Mouse (Mus musculus) gonadal fat pad, adult 2 months (tissue): ENCODE measurements around the gene Spred3. TPM values are rescaled to one million over a fixed set of nuclear protein-coding genes. Genes with fewer than 3 reads are reported as not detected.
"Not testable (repeated sequence)": the region's sequence is repeated elsewhere in the genome, so short reads cannot be mapped to it uniquely, and the experiment has no call there.

ENCODE experiments used
- DNase-seq: peaks from one replicate; pipeline ENCODE4 v3.0.0-alpha.2; 2012; ENCODE audit warnings: low read depth
- polyA plus RNA-seq: library from polyadenylated mRNA; depleted of rRNA; stranded (reverse); fragments of >200 nt; gene quantifications from 2 replicates; pipeline ENCODE4 v1.2.3, GENCODE M21; 2012

The Spred3 gene
- polyA plus RNA-seq, 1 experiment: 4.1 TPM

DNA sequence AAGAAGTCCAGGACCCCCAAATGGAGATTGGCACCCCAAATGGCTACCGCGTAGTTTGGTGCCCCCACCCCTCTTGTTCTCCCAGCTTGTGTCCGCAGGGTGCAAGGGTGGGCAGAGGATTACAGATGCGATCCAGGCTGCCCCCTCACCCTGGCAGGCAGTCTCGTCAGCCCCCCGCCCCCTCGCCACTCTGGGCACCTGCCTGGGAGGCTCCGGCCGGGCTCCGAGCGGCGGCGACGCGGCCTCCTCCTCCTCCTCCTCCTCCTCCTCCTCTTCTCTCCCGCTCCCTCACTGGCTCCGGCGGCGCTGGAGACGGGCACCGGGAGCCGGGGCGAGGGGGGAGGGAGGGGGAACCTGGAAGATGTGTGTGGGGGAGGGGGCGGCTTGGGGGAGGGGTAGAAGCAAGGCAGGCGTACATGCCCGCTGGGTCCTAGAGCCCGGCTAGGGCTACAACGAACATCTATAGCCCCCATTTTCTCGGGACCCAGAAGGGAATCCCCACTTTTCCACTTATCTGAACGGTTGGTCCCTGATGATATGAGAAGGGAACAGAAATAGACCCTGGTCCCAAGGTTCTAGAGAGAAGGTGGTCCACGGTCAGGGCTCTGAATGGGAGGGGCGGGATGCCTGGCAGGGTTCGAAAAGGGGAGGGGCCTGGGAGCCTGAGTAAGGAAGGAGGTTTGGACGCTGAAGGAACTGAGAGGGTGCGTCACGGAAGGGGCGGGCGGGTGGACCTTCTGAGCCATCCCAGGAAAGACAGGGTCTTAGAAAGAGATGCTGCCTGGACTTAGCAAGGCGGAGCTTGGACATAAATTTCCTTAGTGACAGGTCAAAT, 763 bp downstream of the Spred3 start:
- no peak for DNase-seq

DNA sequence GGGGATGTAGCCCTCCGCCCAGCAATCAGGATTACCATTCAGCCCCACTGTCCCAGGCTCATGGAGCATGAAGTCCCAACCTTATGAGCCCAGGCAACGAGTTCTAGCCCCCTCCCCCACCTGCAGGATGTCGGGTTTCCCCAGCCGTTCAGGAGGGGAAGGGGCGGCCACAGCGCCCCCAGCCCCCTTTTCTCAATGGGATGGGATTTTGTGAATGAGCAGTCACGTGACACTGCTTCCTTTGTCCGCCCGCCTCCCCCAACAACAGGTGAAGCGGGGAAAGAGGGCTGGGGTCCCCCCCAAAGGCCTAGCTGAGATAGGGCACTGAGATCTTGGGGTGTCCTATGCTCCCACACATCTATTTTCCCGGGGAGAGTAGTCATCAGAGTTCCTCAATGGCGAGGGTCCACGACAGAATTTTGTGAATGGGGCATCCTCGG, 1.4 kb downstream of the Spred3 start:
- no peak for DNase-seq

DNA sequence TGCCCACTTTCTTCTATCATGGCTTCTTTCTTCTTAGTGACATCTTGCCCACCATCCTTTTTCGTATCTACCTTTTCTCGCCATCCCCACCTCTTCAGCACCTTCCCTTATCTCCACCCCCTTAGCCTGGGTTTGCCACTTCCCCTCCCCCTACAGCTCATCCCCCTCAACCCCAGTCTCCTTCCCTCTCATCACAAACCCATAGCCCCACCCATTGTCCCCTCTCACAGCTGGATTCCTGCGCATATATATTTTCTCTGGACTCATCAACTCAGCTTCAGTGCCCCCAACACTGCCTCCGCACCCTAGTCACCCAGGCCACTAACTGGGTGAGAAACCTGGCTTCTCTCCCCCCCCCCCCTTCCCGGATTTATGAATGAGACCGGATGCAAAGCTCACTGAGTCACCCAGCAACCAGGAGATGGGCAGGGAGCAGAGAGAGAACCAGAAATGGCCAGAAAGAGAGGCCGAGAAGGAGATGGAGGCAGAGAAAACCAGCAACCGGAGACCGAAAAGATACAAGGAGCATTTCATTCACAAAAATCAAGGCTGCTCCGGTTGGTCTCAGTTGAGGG, 2.0 kb downstream of the Spred3 start:
- DNase-seq: no peak

DNA sequence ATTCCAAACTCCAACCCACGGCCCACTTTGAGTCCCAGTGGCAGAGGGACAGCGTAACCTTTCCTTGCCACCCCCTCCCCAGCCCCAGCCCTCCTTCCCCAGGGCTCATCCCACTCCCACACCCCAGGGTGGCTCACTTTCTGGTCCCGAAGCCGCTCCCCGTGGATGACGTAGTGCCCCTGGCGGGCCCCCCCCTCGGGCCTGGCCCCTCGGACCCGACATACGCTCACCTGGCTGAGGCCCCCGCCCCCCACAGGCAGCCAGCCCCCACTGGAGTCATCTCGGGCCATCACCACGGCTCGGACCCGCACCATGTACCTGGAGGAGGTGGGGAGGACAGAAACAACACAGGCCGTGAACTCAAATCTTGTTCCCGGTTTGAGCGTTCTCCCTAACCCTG, 2.6 kb downstream of the Spred3 start:
- DNase-seq: no peak

DNA sequence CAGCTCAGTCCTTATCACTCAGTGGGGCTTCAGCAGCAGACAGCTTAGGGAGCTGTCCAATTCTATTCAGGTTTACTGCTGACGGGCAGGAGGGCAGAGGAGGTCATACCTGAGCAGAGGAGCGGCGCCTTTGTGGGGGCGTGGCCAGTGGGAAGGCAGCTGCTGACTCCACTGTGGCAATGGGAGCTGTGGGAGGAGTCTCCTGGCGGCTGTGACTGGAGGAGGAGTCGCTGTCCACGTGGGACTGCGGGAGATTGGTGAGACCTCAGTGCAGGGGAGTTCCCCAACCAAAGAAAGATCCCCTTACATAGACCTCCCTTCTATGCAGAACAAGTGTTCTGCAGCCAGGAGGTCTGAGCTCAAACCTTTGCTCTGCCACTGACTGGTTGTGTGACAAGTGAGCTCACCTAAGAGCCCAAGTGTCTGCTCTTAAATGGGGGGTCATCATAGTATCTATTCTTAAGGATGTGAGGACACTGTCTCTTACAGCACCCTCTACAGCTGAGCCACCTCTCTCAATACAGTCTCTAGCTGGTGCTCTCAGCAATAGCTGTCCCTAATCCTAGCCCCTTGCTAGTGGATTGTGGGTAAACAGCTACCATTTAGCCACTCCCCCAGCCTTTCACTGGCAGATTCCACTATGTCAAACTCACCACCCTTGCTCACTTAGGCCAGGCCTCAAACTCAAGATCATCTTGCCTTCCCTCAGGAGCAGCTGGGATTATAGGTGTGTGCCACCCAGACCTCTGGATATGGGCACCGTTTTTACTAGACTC, 7.3 kb downstream of the Spred3 start:
- DNase-seq: no peak

DNA sequence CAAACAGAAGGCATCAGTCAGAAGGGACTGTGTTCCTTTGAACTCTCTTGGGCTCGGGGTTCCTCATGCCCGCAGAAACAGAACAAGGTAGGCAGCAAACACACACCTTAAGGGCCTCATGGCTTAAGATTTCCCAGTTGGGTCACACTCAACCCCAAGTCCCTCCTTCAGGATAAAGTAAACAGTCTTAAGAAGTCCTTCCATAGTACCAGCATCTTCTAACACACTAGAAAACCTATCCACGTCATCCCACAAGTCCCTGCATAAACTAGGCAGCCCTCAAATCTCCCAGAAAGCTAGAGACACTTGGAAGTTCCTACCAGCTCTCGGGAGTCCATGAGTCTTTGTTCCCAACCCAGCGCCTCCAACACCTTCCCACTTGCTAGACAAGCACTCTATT, 7.9 kb downstream of the Spred3 start:
- no peak for DNase-seq

DNA sequence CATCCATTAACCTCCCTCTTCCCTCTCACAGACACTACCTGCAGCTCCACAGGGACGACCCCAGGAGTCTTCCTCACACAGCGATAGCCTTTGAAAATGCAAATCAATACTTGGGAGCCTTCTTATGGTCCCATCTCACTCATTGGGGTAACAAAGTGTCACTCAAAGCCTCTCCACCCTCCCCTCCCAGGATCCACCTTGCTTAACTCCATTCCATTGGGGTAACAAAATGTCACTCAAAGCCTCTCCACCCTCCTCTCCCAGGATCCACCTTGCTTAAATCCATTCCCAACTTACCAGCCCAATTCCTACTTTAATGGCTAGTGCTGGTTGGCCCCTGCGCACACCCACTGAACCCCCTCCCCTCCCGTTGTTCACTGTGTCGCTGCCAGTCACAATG, 11.9 kb downstream of the Spred3 start:
- no peak for DNase-seq

DNA sequence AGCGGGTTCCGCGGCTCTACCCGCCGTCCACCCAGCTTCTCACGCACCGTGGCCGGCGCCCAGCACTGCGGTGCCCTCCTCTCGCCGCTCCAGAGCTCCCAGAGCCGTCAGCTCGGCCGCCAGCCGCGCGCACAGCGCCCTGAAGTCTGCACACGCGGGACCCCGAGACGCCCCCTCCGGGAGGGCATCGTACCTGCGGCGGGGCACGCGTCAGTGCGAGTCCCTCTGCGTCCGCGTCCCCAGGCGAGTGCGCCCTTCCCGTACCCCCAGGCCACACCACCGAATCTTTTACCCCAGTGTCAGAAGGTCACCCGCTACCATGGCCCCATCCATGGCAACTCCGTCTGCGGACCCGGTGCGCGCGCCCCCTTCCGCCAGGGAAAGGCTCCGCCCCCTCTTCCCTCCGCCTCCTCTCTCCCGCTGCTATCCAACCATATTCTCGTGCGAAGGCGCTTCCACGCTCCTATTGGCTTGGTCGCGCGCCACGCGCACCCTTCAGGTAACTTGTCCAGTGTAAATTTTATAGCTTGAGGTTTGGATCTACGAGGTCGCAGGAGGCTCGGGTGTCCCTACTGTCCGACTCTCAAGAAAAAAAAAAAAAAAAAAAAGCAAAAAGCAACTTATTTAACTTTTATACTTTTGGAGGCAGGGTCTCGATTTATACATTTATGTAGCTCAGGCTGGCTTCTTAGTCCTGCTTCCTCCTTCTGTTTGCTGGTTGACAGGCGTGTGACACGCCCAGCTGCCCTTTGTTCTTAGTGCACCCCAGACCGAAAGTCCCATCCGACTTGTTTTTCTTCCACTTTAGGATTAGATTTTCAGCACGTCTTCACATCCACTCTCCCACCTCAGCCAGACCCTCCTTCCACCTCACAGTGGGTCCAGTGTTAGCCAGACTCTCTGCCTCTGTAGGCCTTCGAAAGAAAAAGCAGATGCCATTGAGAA, 14.1 kb downstream of the Spred3 start, which contains the start of gene Fam98c:
Gene Fam98c, minus strand, starts transcription at position 397 of the 945 bp plus-strand sequence.
- no peak for DNase-seq

DNA sequence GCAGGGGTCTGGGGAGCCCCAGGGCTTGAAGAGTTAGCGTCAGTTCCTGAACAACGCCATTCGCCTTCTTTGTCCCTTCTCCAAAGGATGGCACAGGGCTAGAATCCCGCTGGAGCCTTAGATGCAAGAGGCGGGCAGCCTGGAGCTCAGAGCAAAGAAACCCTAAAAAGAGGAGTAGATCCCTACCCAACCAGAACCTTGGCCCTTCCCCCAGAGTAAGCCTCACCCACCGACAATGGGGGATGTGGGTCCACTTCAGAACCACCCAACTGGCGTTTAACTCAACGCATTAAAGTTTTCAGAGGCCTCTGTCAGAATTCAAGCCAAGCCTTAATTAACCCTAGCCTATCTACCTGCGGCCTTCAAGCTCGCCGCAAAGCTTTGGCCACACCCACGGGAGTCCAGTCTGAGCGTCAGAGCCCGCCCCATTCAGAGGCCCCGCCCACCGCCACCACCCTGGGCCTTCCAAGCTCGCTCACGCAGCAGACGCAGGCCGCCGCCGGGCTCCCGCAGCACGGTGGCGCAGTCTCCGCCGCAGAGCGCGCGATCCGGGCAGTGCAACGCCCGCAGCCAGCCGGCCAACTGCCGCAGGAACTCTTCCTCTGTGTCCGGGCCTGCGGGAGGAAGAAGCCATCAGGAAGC, 14.9 kb downstream of the Spred3 start:
- DNase-seq: no peak

DNA sequence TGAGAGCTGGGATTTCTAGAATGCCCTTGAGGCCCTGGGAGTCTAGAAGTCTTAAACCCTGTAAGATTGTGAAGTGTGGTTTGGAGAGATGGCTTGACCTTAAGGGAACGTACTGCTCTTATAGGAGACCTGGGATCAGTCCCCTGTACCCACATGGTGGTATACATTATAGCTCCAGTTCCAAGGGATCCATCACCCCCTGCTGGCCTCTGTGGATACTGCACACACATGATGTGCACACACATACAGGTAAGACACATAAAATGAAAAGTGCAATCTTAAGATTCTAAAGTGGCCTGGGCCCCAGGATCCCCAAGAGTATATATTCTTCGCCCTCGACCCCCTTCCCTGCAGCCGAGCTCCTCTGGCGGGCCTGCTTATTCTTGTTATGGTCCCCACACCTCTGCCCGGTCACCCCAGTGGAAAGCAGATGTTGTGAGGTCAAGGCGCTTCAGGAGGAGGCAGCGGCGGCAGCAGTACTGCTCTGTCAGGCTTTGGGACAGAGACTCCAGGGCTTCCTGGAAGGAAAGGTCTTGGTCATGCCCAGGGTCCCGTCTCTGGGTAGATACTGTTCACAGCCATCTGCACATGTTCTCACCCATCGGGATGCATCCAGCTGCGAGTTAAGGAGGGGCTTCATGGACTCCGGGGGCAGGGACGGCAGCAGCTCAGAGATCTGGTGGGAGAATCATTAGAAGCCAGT, 16.0 kb downstream of the Spred3 start:
- DNase-seq: no peak

DNA sequence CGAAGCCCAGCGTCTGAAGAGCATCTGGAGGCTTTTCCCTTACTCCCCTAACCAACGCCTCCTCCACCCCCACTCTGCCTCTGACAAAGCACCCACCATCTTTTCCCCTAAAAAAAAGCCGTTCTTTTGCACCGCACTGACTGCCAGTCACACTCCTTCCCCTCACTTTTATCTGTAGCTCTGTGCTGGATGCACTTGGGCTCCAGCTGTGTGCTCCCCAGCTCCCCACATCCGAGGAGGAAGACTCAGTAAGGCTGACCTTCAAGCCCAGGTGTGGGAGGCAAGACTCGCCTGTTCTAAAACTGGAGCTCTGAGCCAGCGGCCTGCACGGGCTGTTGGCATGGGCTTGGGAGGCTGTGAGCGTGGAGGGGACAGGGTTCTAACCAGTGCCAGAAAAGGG, 18.7 kb downstream of the Spred3 start:
- no peak for DNase-seq

DNA sequence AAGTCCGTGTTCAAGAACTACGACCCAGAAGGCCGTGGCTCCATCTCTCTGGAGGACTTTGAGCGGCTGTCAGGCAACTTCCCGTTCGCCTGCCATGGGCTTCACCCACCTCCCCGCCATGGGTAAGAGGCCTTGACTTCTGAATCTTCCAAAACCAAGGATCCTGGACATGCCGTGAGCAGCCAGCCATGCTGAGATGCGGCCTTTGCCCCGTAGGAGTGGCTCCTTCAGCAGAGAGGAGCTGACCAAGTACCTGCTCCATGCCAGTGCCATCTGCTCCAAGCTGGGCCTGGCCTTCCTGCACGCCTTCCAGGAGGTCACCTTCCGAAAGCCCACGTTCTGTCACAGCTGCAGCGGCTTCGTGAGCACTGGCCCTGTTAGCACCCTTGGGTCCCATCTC, 21.4 kb downstream of the Spred3 start:
- no peak for DNase-seq

DNA sequence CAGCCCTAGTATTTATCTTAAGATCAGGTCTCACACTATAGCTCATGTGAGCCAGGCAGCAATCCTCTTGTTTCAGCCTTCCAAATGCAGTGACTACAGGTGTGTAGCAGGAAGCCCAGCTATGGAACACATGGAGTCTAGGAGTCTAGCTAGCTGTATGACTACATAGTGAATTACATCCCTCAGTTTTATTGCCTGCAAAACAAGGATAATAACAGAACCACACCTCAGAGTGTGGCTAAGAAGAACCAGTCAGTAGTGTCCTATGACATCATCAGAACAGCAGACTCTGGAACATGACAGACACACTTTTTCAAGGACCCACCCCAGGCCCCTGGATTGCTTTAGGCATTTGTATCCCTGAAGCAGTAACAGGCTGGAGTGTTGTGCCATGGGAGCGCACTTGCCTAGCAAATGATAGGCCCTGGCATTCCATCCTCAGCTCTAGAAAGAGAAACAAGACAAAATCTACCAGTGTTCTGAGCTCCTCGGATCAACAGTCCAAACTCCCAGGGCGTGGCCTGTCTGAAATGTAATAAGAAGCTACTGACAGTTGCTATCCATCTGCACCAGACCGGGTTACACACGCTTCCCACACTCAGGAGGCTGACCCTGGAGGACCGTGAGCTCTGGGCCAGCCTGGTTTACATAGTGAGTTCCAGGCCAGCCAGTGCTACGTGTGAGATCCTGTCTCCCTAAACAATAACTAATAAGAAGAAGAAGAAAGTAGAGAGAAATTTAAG, 23.4 kb downstream of the Spred3 start:
- no peak for DNase-seq

DNA sequence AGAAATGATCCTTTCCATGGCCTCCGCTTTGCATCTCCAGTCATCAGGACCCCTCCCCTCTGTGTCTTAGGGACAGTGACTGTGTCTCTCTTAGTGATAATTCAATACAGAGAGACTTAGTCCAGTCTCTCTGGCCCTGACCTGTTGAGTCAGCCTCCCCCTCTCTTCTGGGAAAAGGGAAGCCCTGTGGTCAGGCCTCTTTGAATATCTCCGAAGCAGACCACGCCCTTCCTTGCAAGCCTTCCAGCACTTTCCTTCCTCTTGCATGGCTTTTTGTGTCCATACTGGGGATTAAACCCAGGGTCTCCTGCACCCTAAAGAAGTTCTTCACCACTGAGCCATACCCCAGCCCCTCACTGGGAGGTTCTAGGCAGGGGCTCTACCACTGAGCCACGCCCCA, 26.2 kb downstream of the Spred3 start:
- DNase-seq: no peak

DNA sequence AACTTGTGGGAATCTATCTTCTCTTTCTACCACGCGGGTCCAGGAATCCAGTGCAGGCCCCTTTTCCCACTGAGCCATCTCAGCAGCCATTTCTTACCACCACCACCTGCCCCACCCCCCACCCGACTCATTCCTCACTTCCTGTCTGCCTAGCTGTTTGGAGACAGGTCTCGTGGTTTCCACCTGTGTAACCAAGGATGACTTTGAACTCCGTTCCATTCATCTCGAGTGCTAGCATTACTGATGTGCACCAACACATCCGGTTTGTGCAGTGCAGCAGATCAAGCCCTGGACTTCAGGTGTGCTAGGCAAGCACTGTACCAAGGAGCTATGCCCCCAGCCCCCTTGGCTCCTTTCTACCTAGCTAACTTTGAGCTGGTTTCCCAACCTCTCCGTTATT, 28.8 kb downstream of the Spred3 start:
- DNase-seq: no peak

DNA sequence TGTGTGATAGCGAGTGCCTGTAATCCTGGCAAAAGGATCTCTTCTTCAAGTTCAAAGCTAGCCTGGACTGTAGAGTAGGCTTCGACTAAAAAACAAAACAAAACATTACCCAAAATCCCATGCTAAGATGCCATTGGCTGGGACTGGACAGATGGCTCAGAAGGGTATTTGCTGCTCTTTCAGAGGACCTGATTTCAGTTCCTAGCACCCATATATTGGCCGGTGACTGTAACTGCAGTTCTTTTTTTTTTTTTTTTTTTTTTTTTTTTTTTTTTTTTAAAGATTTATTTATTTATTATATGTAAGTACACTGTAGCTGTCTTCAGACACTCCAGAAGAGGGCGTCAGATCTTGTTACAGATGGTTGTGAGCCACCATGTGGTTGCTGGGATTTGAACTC, 31.0 kb downstream of the Spred3 start:
- DNase-seq: not testable (repeated sequence)

DNA sequence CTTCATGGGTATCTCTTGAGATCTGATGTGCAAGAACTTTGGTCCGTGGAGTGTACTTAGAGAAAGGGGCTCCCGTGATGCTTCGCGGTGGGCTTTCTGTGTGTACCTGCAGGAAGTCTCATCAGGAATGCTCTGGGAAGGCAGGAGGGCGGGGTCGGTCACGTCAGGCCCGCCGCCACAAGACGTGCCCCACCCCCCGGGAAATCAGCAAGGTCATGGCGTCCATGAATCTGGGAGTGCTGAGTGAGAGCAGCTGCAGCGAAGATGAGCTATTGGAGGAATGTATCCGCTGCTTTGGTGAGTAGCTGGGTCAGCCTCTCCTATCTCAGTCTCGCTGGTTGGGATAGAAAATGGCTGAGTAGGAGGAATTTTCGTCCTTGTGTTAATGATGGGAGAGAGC, 32.8 kb downstream of the Spred3 start:
- no peak for DNase-seq

DNA sequence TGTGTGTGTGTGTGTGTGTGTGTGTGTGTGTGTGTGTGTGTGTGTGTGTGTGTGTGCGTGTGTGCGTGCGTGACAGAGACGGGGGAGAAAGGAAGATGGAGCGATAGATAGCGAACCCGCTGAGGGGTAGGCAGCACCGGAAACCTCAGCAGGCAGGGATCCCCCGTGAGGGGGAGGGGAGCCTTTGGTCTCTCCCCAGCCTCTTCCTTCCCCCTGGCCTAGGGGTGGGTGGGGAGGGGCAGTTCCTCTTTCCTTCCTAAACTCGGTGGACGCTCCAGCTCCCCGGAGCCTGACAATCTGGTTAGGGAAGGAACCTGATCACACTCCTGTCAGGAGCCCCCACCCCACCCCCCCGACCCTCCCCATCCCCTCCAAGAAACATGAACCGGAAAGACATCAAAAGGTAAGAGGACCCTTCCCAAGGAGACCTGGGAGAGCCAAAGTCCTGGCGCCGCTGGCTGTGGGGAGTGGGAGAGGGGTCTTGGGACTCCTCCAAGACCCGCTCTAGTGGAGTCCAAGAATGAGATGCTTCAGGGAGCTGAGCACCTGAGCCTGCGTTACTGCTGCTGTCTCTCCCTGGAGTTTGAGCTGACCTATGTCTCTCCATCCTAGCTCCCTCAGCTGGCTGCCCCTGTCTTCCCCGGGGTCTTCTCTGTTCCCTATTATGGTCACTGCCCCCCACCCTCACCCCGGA, 35.4 kb downstream of the Spred3 start, which contains the start of gene Rasgrp4:
Gene Rasgrp4, plus strand, starts transcription at position 159 of the 694 bp plus-strand sequence.
- no peak for DNase-seq

DNA sequence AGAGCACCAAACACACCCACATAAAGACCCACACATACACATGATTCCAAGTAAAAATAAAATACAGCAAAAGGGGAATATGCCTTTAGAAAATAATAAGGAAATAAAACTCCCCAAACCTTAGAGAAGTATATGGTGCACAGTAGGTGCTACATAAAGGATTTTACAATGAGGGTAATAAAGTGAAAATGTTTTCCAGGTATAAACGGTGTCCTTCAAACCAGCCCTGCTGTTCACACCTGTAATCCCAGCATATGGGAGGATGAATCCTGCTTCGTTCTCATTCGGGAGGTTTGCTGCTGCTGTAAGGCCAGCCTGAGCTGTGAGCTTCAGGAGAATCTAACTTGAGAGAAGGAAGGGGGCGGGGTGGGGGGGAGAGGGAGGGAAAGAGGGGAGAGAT, 36.0 kb downstream of the Spred3 start:
- DNase-seq: no peak
